Mouse (Mus musculus): ENCODE measurements around the gene Tmem159.

The Tmem159 gene

DNA sequence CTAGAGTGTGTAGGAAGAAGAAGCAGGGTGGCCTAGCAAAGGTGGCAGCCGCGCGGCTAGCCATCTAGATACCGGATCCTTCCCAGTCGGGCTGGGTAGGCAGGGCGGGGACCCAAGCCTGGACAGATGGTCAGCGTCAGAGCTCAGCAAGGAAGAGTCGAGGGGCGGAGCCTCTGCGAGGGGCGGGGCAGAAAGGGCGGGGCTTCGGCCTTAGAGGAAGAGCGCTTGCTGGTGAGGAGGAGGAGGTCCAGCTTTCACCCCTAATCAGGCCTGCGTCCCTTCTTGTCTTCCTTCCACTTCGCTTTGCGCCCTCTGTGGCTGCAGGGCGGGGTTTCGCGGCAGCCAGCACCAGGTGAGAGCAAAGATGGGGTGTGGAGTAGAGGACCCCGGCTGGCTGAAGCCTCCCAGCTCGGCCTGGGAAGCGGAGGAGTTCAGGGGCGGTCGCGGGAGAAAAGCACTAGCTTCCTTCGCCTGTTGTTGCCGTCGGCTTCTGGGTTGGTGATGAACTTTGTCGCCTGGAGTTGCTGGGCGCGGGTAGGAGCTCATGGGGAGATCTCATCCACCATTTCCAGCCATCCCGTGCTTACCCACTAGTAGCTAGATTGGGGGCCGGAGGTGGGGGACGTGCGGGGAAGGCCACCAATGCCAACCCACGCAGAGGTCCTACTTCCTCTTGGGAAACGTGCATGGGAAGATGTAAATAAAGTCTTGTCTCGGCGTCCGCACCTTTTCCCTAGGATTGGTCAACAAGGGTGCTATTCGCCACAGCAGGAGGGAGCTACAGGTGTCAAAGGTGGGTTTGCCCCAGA lies at the start of gene Tmem159:
Gene Tmem159 (plus strand): TSS at position 190 of the 809 bp plus-strand sequence.
- peak; percentile 77 for DNase-seq (ENCODE audit: low read depth, low spot score)

DNA sequence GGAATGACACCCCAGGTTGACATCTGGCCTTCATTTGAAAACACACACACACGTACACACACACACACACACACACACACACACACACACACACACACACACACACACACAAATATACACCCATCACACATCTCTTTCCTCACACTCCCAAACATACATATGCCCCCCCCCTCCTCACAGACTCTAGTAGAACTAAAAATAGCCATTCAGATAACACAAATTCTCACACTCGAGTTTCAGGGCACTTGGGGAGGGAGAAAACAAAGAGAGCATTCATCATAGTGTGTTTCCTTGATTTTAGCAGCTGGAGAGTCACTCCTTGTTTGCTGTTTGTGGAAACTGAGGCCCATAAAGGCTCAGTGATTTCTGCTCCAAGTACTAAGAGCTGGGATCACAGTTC lies 48.1 kb upstream of the Tmem159 start:
- no peak for DNase-seq (ENCODE audit: low read depth, low spot score)

DNA sequence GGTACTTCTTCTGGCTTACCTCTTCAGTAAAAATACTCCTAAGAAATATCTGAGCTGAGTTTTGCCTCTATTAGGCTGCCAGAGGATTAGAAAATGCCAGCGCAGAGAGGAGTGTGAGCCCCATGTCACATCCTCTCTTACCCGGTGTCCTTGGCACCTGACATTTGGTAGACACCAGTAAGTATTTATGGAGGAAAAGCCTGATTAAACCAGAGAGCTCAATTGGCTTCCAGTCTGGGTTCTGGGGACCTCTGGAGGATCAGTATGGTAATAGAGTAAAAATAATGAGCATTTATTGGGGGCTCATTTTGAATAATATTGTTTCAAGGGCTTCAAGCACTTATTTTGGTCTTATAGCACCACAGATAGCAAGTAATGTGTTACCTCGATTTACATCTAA lies 46.7 kb upstream of the Tmem159 start:
- DNase-seq (ENCODE audit: low read depth, low spot score): no peak

DNA sequence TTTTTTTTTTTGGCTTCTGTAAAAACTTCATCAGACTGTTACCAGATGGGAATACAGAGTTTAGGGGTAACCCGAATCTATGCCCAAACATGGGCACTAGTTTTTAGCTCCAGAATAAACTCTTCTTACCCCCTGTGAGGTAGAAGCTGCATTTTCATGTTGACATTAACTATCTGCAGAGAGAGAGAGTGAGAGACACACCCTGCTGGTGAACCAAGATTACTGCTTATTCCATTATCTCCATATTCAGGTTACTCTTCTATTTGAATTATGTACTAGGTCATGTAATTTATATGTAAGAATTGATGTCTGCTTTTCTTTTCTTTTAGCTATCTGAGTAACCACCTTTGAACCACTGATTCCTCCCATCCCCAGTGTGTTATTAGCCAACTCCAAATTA lies 38.1 kb upstream of the Tmem159 start:
- DNase-seq (ENCODE audit: low read depth, low spot score): no peak

DNA sequence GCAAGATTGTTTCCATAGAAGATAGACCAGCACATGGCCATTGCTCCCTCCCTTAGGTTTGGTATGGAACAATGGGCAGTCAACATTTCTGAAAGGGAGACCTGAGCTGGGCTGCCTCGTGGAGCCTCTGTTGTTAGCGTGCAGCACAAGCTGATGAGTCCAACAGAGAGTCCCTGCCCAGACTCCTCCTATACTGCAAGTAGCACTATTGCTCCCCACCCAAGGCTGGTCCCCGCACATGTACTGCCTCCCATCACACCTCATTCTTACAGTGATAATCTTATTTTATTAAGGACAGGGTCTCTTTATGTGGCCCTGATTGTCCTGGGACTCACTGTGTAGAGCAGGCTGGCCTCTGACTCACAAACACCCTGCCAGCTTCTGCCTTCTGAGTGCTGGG lies 34.0 kb upstream of the Tmem159 start:
- DNase-seq (ENCODE audit: low read depth, low spot score): no peak

DNA sequence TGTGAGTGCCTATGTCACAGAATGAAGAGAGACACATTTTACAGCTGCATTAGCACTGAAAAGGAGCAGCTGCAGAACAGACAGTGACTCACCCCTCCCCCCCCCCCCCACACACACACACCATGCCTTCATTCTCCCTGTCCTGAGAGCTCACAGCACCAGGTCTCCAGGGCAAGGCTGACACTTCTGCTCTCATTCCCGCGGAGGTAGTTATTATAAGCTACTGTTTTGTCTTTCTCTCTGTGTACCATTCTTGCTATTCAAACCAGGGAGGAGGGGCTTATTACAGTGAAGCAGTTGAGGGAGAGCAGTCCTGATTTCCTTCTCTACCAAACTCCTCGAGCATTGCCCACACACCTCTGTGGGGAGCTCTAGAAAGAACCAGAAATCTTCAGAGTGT lies 33.0 kb upstream of the Tmem159 start:
- no peak for DNase-seq (ENCODE audit: low read depth, low spot score)

DNA sequence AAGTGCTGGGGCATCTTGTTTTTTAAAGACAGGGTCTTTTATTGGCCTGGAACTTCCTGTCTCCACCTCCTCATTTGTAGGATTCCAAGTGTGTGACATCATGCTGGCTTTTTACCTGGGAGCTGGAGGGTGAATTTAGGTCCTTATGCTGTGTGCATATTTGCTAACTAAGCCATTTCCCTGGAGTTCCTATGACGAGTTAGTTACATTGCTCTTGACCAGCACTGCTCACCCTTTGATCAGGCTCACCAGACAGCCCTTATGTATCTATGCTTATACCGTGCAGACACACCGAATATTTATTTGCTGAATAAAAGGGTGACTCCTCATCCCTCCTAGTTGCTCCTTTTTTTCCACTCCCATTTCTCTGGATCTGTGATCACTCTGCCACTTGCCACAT lies 22.0 kb upstream of the Tmem159 start:
- no peak for DNase-seq (ENCODE audit: low read depth, low spot score)

- DNase-seq (ENCODE audit: low read depth, low spot score): no peak
Measured at GRCm38 (mm10) chr7:120093033-120093432, 9.1 kb upstream of the Tmem159 start.

GRCm38 (mm10) chr7:120094216-120094615 lies 7.9 kb upstream of the Tmem159 start:
- DNase-seq (ENCODE audit: low read depth, low spot score): no peak

DNA sequence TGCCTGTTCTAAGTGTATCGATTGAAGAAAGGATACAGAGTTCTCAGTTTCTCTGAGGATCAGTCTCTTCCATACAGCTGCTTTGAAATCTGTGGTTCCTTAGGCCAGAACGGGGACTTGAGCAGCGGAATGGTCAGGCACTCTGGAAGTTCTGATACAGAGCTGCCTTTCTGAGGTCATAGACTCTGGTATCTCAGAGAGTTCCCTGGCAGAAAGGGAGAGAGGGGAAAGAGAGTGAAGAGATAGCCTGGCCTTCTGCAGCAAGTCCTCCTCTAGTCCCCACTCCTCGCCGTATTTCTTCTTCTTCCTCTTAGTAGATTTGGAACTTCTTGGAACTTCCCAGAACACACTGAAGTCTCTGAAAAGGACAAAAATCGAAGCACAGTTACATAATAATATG lies 7.0 kb upstream of the Tmem159 start, which contains the start of gene Dnah3:
Gene Dnah3 (minus strand): TSS at position 101 of the 400 bp plus-strand sequence.
- no peak for DNase-seq (ENCODE audit: low read depth, low spot score)

DNA sequence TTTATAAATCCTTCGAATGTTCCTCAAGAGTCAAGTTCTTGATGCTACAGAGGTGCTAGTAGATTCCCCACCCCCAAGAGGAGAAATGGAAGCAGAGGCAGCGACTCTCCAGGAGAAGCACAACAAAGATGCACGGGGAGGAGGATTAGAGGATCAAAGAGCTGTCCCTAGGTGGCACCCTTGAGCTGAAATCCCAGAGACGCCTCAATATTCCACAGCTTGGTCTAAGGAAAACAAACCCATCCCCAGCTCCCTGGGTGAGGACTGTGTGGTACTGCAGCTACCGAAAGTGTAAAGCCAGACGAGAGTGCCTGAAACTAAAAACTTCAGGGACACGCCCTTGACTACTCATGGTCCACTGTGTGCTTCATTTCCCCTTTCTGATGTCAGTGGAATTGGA lies 4.3 kb upstream of the Tmem159 start:
- peak; percentile 51 for DNase-seq (ENCODE audit: low read depth, low spot score)

DNA sequence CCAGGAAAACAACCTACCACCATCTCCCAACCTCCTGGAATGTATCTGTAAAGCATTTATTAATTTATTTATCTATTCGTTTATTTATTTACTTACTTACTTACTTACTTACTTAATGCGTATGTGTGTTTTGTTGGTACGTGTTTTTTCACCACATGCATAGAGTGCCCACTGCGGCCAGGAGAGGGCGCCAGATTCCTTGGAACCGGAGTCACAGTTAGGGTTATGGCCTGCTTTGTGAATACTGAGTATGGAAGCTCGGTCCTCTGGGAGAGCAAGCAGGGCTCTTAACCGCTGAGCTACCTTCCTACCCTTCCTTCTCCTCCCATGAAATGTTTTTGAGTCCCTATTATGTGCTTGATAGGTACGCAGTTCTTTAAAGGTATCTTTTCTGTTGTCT lies 3.8 kb upstream of the Tmem159 start:
- peak; percentile 51 for DNase-seq (ENCODE audit: low read depth, low spot score)

DNA sequence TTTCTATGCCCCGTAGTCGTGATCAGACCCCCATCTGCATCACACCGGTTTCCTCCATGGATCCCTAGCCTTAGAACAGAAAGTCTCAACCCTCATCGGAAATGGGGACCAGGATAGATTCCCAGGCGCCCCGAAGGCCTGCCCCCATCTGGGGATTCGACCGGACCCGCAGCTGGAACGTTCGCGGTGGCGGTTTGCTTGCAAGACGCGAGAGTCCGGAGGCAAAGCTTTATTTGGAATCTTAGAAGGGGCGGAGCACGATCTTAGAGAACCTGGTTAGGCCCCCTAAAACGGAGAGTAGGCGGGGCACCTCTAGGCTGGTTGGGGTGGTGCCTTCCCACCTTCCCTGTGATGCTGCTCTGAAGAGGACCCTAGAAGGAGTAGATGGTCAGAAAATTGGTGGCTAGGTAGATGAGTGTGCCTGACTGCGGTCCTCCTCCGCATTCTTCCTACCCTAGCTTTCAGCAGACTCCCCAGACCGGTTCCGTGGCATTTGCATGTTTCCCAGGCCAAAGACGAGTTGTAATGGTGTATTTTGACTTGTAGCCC lies 940 bp downstream of the Tmem159 start:
- no peak for DNase-seq (ENCODE audit: low read depth, low spot score)

DNA sequence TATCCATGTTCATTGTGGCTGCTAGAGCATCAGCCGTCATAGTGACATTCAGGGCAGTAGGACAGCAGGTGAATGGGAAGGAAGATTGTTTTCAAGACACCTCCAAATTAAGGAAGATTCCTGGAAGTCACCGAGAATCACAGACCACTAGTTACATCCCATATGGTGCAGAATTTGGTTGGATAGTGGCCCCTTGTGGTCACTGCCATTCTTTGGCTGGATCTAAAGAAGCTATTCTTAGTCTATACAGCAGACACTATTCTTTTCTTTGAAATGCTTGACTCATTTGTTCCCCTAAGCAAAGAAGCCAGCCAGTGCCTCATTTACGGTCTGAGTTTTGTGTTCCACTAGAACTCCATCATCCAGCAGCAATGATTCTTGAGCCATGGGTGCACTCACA lies 2.8 kb downstream of the Tmem159 start:
- DNase-seq (ENCODE audit: low read depth, low spot score): no peak

- no peak for DNase-seq (ENCODE audit: low read depth, low spot score)
Measured at GRCm38 (mm10) chr7:120106356-120106755, 4.2 kb downstream of the Tmem159 start.

- DNase-seq (ENCODE audit: low read depth, low spot score): no peak
Measured at GRCm38 (mm10) chr7:120109676-120110075, 7.5 kb downstream of the Tmem159 start.

DNA sequence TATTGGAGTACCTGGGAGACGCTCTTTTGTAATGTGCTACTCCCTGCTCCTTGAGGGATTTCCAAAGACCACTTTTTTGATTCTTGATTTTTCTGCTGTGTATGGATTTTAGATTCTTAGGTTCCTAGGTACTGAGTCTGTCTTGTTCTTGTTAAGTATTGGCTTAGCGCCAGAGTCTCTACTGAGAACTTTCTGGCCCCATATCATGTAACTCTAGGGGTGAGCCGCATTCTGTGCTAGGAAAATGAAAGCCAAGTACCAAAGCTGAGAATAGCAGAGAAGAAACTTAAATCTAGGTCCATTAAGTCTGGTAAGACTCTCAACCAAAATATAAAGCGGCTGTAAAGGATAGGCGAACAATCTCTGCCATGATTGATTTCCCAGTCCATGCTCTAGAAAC lies 14.8 kb downstream of the Tmem159 start:
- DNase-seq (ENCODE audit: low read depth, low spot score): no peak

- DNase-seq (ENCODE audit: low read depth, low spot score): no peak
Measured at GRCm38 (mm10) chr7:120117529-120117928, 15.4 kb downstream of the Tmem159 start.

- no peak for DNase-seq (ENCODE audit: low read depth, low spot score)
Measured at GRCm38 (mm10) chr7:120123776-120124175, 21.6 kb downstream of the Tmem159 start.

DNA sequence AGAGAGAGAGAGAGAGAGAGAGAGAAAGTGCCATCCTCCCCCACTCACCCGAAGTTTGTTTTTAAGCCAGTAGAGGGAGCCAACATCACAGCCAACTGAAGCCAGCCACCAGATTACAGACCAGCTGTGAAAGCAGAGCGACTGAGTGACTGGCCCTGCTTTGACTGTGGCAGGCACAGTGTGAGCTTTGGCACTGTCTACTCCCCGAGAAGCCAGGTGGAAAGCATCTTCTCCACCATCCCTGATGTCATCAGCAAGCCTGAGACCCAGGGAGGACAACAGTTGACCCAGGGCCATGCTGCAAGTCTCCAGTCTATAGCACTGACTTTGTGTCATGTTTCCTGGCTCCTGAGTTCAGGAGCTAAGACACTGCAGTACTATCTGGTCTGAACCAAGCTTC lies 22.7 kb downstream of the Tmem159 start:
- peak; percentile 67 for DNase-seq (ENCODE audit: low read depth, low spot score)

GRCm38 (mm10) chr7:120126976-120127685 lies 25.0 kb downstream of the Tmem159 start:
- DNase-seq (ENCODE audit: low read depth, low spot score): no peak

GRCm38 (mm10) chr7:120127686-120128059 lies 25.5 kb downstream of the Tmem159 start:
- DNase-seq (ENCODE audit: low read depth, low spot score): no peak

GRCm38 (mm10) chr7:120128951-120129350 lies 26.8 kb downstream of the Tmem159 start:
- no peak for DNase-seq (ENCODE audit: low read depth, low spot score)

All from embryo, embryonic 11.5 days (tissue).